Mouse (Mus musculus) neutrophil, adult 5-6 weeks (primary cell): ENCODE data around the gene Stat5b. TPM values are rescaled to one million over a fixed set of nuclear protein-coding genes. Genes with fewer than 3 reads are reported as not detected.

Experiments used
- total RNA-seq: library from RNA; stranded (forward); fragments of 200-1000 nt; gene quantifications from 2 replicates; pipeline ENCODE4 v1.2.3, GENCODE M21; 2017

The Stat5b gene
- total RNA-seq, 1 experiment from 2014 or later, result 108 TPM

Other genes starting within 250 kb of the Stat5b start
- 18.3 and 22.9 TPM in 2 replicates for gene Nkiras2, start 231.5 kb downstream of the Stat5b start, total RNA-seq
- 520 and 539 TPM in 2 replicates for gene Dnajc7, start 230.6 kb downstream of the Stat5b start, total RNA-seq
- gene Zfp385c, start 158.3 kb downstream of the Stat5b start, total RNA-seq, result not detected in 2 replicates
- gene Dhx58, start 146.5 kb downstream of the Stat5b start, total RNA-seq, result 37.9 and 59.2 TPM in 2 replicates
- gene Kat2a, start 138.3 kb downstream of the Stat5b start, total RNA-seq, result 9.2 and 10.8 TPM in 2 replicates
- not detected in 2 replicates for gene Hspb9, start 136.9 kb downstream of the Stat5b start, total RNA-seq
- gene Rab5c, start 112.5 kb downstream of the Stat5b start, total RNA-seq, result 136 and 138 TPM in 2 replicates
- 0.23 TPM in 1 of 2 replicates, not detected in the other for gene Kcnh4, start 90.8 kb downstream of the Stat5b start, total RNA-seq
- gene Hcrt, start 87.8 kb downstream of the Stat5b start, total RNA-seq, result not detected in 2 replicates
- 8.2 and 8.6 TPM in 2 replicates for gene Ghdc, start 79.8 kb downstream of the Stat5b start, total RNA-seq
- 20.9 and 22.5 TPM in 2 replicates for gene Stat5a, start 8.6 kb upstream of the Stat5b start, total RNA-seq
- gene Stat3, start 88.8 kb upstream of the Stat5b start, total RNA-seq, result 383 and 443 TPM in 2 replicates
- gene Cavin1, start 120.2 kb upstream of the Stat5b start, total RNA-seq, result 0.74 and 0.93 TPM in 2 replicates
- gene Atp6v0a1, start 158.7 kb upstream of the Stat5b start, total RNA-seq, result 87.7 and 108 TPM in 2 replicates
- 11.1 and 13.6 TPM in 2 replicates for gene Naglu, start 219.3 kb upstream of the Stat5b start, total RNA-seq
- 2.3 and 3.4 TPM in 2 replicates for gene Hsd17b1, start 227.7 kb upstream of the Stat5b start, total RNA-seq
- gene Coasy, start 231.8 kb upstream of the Stat5b start, total RNA-seq, result 11.5 and 18.7 TPM in 2 replicates
- 38.7 and 46.3 TPM in 2 replicates for gene Mlx, start 236.6 kb upstream of the Stat5b start, total RNA-seq
- gene Psmc3ip, start 244.7 kb upstream of the Stat5b start, total RNA-seq, result 3.6 and 4.0 TPM in 2 replicates